ENCODE assay signal across 8 mouse cellular contexts in the genomic region with DNA sequence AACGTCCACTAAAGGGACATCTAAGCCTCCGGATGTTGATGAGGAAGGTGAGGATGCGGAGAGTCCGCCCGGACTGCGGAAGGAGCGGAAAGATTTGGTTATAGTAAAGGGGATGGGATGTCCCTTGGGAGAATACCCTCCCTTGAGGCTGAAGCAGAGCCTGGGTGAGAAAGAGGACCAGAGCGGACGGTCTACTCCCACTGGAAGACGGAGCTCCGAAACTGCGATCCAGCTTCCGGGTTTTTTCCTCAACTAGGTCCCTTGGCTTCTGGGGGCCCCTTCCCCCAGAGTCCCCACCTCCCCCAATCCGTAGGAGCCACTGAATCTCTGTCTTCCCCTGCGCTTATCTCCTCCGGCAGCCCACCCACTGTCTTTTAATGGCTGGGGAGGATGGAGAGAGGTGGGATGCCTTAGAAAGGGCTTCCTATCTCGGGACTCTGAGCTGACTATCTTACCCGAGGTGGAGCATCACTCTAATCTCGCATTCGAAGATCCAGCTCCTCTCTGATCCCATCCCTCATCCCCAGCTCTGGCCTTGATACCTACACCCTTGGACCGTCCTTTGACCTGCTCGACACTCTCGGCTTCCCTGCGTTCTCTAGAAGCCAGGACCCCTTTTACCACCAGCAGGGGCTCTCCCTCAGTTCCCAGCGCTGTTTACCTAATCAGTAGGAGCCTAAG. TPM values are rescaled to one million over a fixed set of nuclear protein-coding genes. Genes with fewer than 3 reads are reported as not detected.
A peak's percentile ranks its signal among the peaks of the same experiment; 100 is the strongest.
DNase-seq lines count a peak whose midpoint lies in the region; ATAC-seq and TF ChIP-seq lines count a peak whose summit lies in the region.

No protein-coding gene starts in this region.

- peaks cover 31% of the 10 kb centered on the region for H3K4me1 ChIP-seq in forebrain, embryonic 13.5 days
- H3K4me1 ChIP-seq in heart, postnatal 0 days (ENCODE audit: control insufficient read depth, insufficient read depth): peaks cover 23% of the 10 kb centered on the region
- H3K4me1 ChIP-seq in liver, embryonic 16.5 days (ENCODE audit: control insufficient read depth, low read depth, low read length): no peaks in the 10 kb centered on the region; the same call in 1 of the 2 replicates
- peaks cover 47% of the 10 kb centered on the region for H3K4me1 ChIP-seq in neural tube, embryonic 13.5 days (replicated peaks)

- H3K4me2 ChIP-seq in forebrain, embryonic 13.5 days: peak overlapping the region; percentile 78
- H3K4me2 ChIP-seq in heart, postnatal 0 days (ENCODE audit: low read depth, low read length): peak overlapping the region; percentile 91
- H3K4me2 ChIP-seq in liver, embryonic 16.5 days (ENCODE audit: low read depth, low read length): peak overlapping the region; percentile 72
- peak overlapping the region; percentile 86 for H3K4me2 ChIP-seq in neural tube, embryonic 13.5 days

- no peaks in the 10 kb centered on the region for H3K9me3 ChIP-seq in forebrain, embryonic 13.5 days (replicated peaks)
- H3K9me3 ChIP-seq in heart, postnatal 0 days (replicated peaks; ENCODE audit: control insufficient read depth, low read length): no peaks in the 10 kb centered on the region
- H3K9me3 ChIP-seq in liver, embryonic 16.5 days (replicated peaks; ENCODE audit: control insufficient read depth, low read length): no peaks in the 10 kb centered on the region
- H3K9me3 ChIP-seq in neural tube, embryonic 13.5 days: no peaks in the 10 kb centered on the region

- H3K4me3 ChIP-seq in forebrain, embryonic 13.5 days: peak overlapping the region; percentile 90
- H3K4me3 ChIP-seq in heart, postnatal 0 days (ENCODE audit: low read depth, low read length): peak overlapping the region; percentile 93
- H3K4me3 ChIP-seq in liver, embryonic 16.5 days (ENCODE audit: low read depth, low read length): peak overlapping the region; percentile 69
- H3K4me3 ChIP-seq in neural tube, embryonic 13.5 days: peak overlapping the region; percentile 87

- TF ChIP-seq CTCF in heart, postnatal 0 days (IDR thresholded peaks at IDR 0.05; ENCODE audit: low read depth): no peak

- DNase-seq in B cell, adult 2 months: peak; percentile 3 to 12
- peak; percentile 83 for DNase-seq in brain, embryonic 18.5 days (ENCODE audit: low read depth, low spot score)
- DNase-seq in heart, postnatal 0 days (ENCODE audit: low spot score): no peak
- DNase-seq in kidney, postnatal 36 days: peak; percentile 40 to 66
- DNase-seq in thymus, postnatal 0 days (ENCODE audit: low spot score): peak; percentile 47

- H3K36me3 ChIP-seq in forebrain, embryonic 13.5 days (ENCODE audit: poor library complexity, severe bottlenecking): no peaks in the 10 kb centered on the region
- no peaks in the 10 kb centered on the region for H3K36me3 ChIP-seq in heart, postnatal 0 days (replicated peaks; ENCODE audit: control insufficient read depth, insufficient read depth, low read length)
- H3K36me3 ChIP-seq in liver, embryonic 16.5 days (ENCODE audit: control insufficient read depth, insufficient read depth): no peaks in the 10 kb centered on the region
- no peaks in the 10 kb centered on the region for H3K36me3 ChIP-seq in neural tube, embryonic 13.5 days

- H3K27ac ChIP-seq in forebrain, embryonic 13.5 days: peak overlapping the region; percentile 87
- H3K27ac ChIP-seq in heart, postnatal 0 days (ENCODE audit: low read depth): peak overlapping the region; percentile 62
- H3K27ac ChIP-seq in liver, embryonic 16.5 days (ENCODE audit: low read length): no peak overlapping the region
- H3K27ac ChIP-seq in neural tube, embryonic 13.5 days (replicated peaks): peak overlapping the region; percentile 88

- no peaks in the 10 kb centered on the region for H3K27me3 ChIP-seq in forebrain, embryonic 13.5 days
- H3K27me3 ChIP-seq in heart, postnatal 0 days (ENCODE audit: control insufficient read depth, insufficient read depth, low read length): no peaks in the 10 kb centered on the region
- H3K27me3 ChIP-seq in liver, embryonic 16.5 days (ENCODE audit: control insufficient read depth, insufficient read depth, low read depth, low read length): peaks cover 29% of the 10 kb centered on the region
- no peaks in the 10 kb centered on the region for H3K27me3 ChIP-seq in neural tube, embryonic 13.5 days

- no peak for TF ChIP-seq EP300 in heart, postnatal 0 days (IDR thresholded peaks at IDR 0.05; ENCODE audit: low read depth)

- H3K9ac ChIP-seq in forebrain, embryonic 13.5 days: peak overlapping the region; percentile 74
- H3K9ac ChIP-seq in heart, postnatal 0 days (replicated peaks; ENCODE audit: low read depth, low read length): peak overlapping the region; percentile 27
- H3K9ac ChIP-seq in liver, embryonic 16.5 days (ENCODE audit: low read depth, low read length): no peak overlapping the region
- peak overlapping the region; percentile 72 for H3K9ac ChIP-seq in neural tube, embryonic 13.5 days

- peak; percentile 39 for ATAC-seq in forebrain, embryonic 13.5 days
- ATAC-seq in heart, postnatal 0 days (ENCODE audit: insufficient read depth, low read depth): no peak
- no peak for ATAC-seq in liver, embryonic 16.5 days (ENCODE audit: low read depth)
- peak; percentile 38 for ATAC-seq in neural tube, embryonic 13.5 days (ENCODE audit: low read depth)

- WGBS in forebrain, embryonic 13.5 days: under 1% methylated on average over 25 of the region's 25 CpGs
- WGBS in heart, postnatal 0 days: under 1% methylated on average over 25 of the region's 25 CpGs
- WGBS in liver, embryonic 16.5 days (ENCODE audit: insufficient replicate concordance): under 1% methylated on average over 25 of the region's 25 CpGs
- WGBS in neural tube, embryonic 13.5 days: under 1% methylated on average over 25 of the region's 25 CpGs

RNA-seq across cellular contexts. Expression of a gene that starts 1.0 kb away (rescaled TPM):
- 10.5 and 13.0 TPM in 2 replicates for polyA plus RNA-seq in forebrain, embryonic 13.5 days (2015; fragmentation: Nextera tagmentation; extraction: Ambion mirVana)
- 39.4 and 41.0 TPM in 2 replicates for total RNA-seq in heart, postnatal 0 days (2014; rRNA removed; ENCODE audit: low replicate concordance)
- polyA plus RNA-seq in heart, postnatal 0 days (2015; fragmentation: Nextera tagmentation; extraction: Ambion mirVana): 5.9 and 6.0 TPM in 2 replicates
- 0.67 and 1.1 TPM in 2 replicates for polyA plus RNA-seq in liver, embryonic 16.5 days (2015; fragmentation: Nextera tagmentation; extraction: Ambion mirVana)
- 14.0 and 14.2 TPM in 2 replicates for polyA plus RNA-seq in neural tube, embryonic 13.5 days (2015; fragmentation: Nextera tagmentation; extraction: Ambion mirVana)
- polyA plus RNA-seq in thymus, postnatal 0 days (2015; fragmentation: Nextera tagmentation; extraction: Ambion mirVana): 1.6 and 1.7 TPM in 2 replicates

Comparison
In these comparisons a context has a peak if more than half of its experiments do, and no peak if none do; other contexts are left out.
1. ATAC-seq: peak in forebrain, embryonic 13.5 days (single experiment) and neural tube, embryonic 13.5 days (single experiment); none in heart, postnatal 0 days (single experiment) and liver, embryonic 16.5 days (single experiment).
2. Peak in every context shown above with its lines, with median percentiles within 50 percentile points of each other: H3K4me2 ChIP-seq and H3K4me3 ChIP-seq.